Mouse (Mus musculus): ENCODE measurements around the gene Pde11a. TPM values are rescaled to one million over a fixed set of nuclear protein-coding genes. Genes with fewer than 3 reads are reported as not detected.

Pde11a gene
- polyA plus RNA-seq, 1 experiment from 2014 or later = 0.89 TPM

GRCm38 (mm10) chr2:76070432-76071306 is 267.9 kb downstream of the Pde11a start:
- Histone ChIP-seq H3K4me2 (ENCODE audit: low read length) (peak overlapping the region; percentile 45), H3K9ac (ENCODE audit: low read depth, low read length) (0 out of 2 replicates have a peak overlapping the region, but pooled peaks have one; percentile 24), H3K4me3 (replicated peaks; ENCODE audit: low read depth, low read length) (peak overlapping the region; percentile 13), H3K27ac (peak overlapping the region; percentile 54; the same call in 1 of the 2 replicates), H3K27me3 (ENCODE audit: insufficient read depth, low read length) (no peaks in the 10 kb centered on the region), H3K36me3 (ENCODE audit: insufficient read depth, low read length) (no peaks in the 10 kb centered on the region), H3K9me3 (replicated peaks; ENCODE audit: low read length) (no peaks in the 10 kb centered on the region), H3K4me1 (replicated peaks; ENCODE audit: insufficient read depth, low read length) (peaks cover 12% of the 10 kb centered on the region; the same call in 1 of the 2 replicates)
- peak; percentile 88 for ATAC-seq (replicated peaks; ENCODE audit: low FRiP score, low read depth)
- peak; percentile 70 for TF ChIP-seq CTCF (IDR thresholded peaks at IDR 0.05; ENCODE audit: low read depth)
- DNase-seq (ENCODE audit: low spot score) = peak; percentile 95
- under 1% methylated on average over 18 of the region's 19 CpGs for WGBS

- H3K4me3 ChIP-seq (replicated peaks; ENCODE audit: low read depth, low read length) = 0 out of 2 replicates have a peak overlapping the region, but pooled peaks have one; percentile 3
- H3K4me2 ChIP-seq (ENCODE audit: low read length) = peak overlapping the region; percentile 45
- DNase-seq (ENCODE audit: low spot score) (peak; percentile 59), ATAC-seq (replicated peaks; ENCODE audit: low FRiP score, low read depth) (no peak)
- H3K9me3 ChIP-seq (replicated peaks; ENCODE audit: low read length) = no peaks in the 10 kb centered on the region
- no peak overlapping the region for H3K27ac ChIP-seq
- no peaks in the 10 kb centered on the region for H3K36me3 ChIP-seq (ENCODE audit: insufficient read depth, low read length)
- 11% methylated on average over 13 of the region's 13 CpGs for WGBS
- TF ChIP-seq CTCF (IDR thresholded peaks at IDR 0.05; ENCODE audit: low read depth) = no peak
- H3K27me3 ChIP-seq (ENCODE audit: insufficient read depth, low read length) = no peaks in the 10 kb centered on the region
- H3K9ac ChIP-seq (ENCODE audit: low read depth, low read length) = 0 out of 2 replicates have a peak overlapping the region, but pooled peaks have one; percentile 9
- H3K4me1 ChIP-seq (replicated peaks; ENCODE audit: insufficient read depth, low read length) = peaks cover 12% of the 10 kb centered on the region; the same call in 1 of the 2 replicates
Observed at GRCm38 (mm10) chr2:76069238-76069637, 269.3 kb downstream of the Pde11a start.

GRCm38 (mm10) chr2:76068155-76068554 is 270.4 kb downstream of the Pde11a start:
- H3K4me3 ChIP-seq (replicated peaks; ENCODE audit: low read depth, low read length) = no peak overlapping the region
- WGBS = 29% methylated on average over 10 of the region's 10 CpGs
- TF ChIP-seq CTCF (IDR thresholded peaks at IDR 0.05; ENCODE audit: low read depth) = no peak
- peaks cover 10% of the 10 kb centered on the region; the same call in 1 of the 2 replicates for H3K4me1 ChIP-seq (replicated peaks; ENCODE audit: insufficient read depth, low read length)
- H3K9me3 ChIP-seq (replicated peaks; ENCODE audit: low read length) = no peaks in the 10 kb centered on the region
- peak; percentile 50 for DNase-seq (ENCODE audit: low spot score)
- H3K27ac ChIP-seq = no peak overlapping the region
- no peak for ATAC-seq (replicated peaks; ENCODE audit: low FRiP score, low read depth)
- no peaks in the 10 kb centered on the region for H3K36me3 ChIP-seq (ENCODE audit: insufficient read depth, low read length)
- no peak overlapping the region for H3K9ac ChIP-seq (ENCODE audit: low read depth, low read length)
- H3K4me2 ChIP-seq (ENCODE audit: low read length) = peak overlapping the region; percentile 45; the same call in 1 of the 2 replicates
- H3K27me3 ChIP-seq (ENCODE audit: insufficient read depth, low read length) = no peaks in the 10 kb centered on the region

- Histone ChIP-seq H3K27ac (no peak overlapping the region), H3K27me3 (ENCODE audit: insufficient read depth, low read length) (no peaks in the 10 kb centered on the region), H3K4me1 (replicated peaks; ENCODE audit: insufficient read depth, low read length) (peaks cover 8% of the 10 kb centered on the region; the same call in 1 of the 2 replicates), H3K4me2 (ENCODE audit: low read length) (no peak overlapping the region), H3K9ac (ENCODE audit: low read depth, low read length) (no peak overlapping the region), H3K4me3 (replicated peaks; ENCODE audit: low read depth, low read length) (no peak overlapping the region), H3K36me3 (ENCODE audit: insufficient read depth, low read length) (no peaks in the 10 kb centered on the region), H3K9me3 (replicated peaks; ENCODE audit: low read length) (no peaks in the 10 kb centered on the region)
- TF ChIP-seq CTCF (IDR thresholded peaks at IDR 0.05; ENCODE audit: low read depth) = peak; percentile 72
- 57% methylated on average over 4 of the region's 4 CpGs for WGBS
- DNase-seq (ENCODE audit: low spot score) (no peak), ATAC-seq (replicated peaks; ENCODE audit: low FRiP score, low read depth) (no peak)
Observed at GRCm38 (mm10) chr2:76067144-76067543, 271.4 kb downstream of the Pde11a start.

GRCm38 (mm10) chr2:76065292-76065691 is 273.3 kb downstream of the Pde11a start:
- TF ChIP-seq CTCF (IDR thresholded peaks at IDR 0.05; ENCODE audit: low read depth) = no peak
- Histone ChIP-seq H3K9me3 (replicated peaks; ENCODE audit: low read length) (no peaks in the 10 kb centered on the region), H3K4me2 (ENCODE audit: low read length) (no peak overlapping the region), H3K36me3 (ENCODE audit: insufficient read depth, low read length) (no peaks in the 10 kb centered on the region), H3K9ac (ENCODE audit: low read depth, low read length) (no peak overlapping the region), H3K4me1 (replicated peaks; ENCODE audit: insufficient read depth, low read length) (peaks cover 8% of the 10 kb centered on the region; the same call in 1 of the 2 replicates), H3K4me3 (replicated peaks; ENCODE audit: low read depth, low read length) (no peak overlapping the region), H3K27me3 (ENCODE audit: insufficient read depth, low read length) (no peaks in the 10 kb centered on the region), H3K27ac (no peak overlapping the region)
- 64% methylated on average over 7 of the region's 7 CpGs for WGBS
- ATAC-seq (replicated peaks; ENCODE audit: low FRiP score, low read depth) = no peak
- no peak for DNase-seq (ENCODE audit: low spot score)

- H3K27ac ChIP-seq = no peak overlapping the region
- no peaks in the 10 kb centered on the region for H3K27me3 ChIP-seq (ENCODE audit: insufficient read depth, low read length)
- ATAC-seq (replicated peaks; ENCODE audit: low FRiP score, low read depth) (no peak), DNase-seq (ENCODE audit: low spot score) (peak; percentile 49)
- H3K4me1 ChIP-seq (replicated peaks; ENCODE audit: insufficient read depth, low read length) = peaks cover 4% of the 10 kb centered on the region; the same call in 1 of the 2 replicates
- no peak overlapping the region for H3K9ac ChIP-seq (ENCODE audit: low read depth, low read length)
- H3K9me3 ChIP-seq (replicated peaks; ENCODE audit: low read length) = no peaks in the 10 kb centered on the region
- H3K36me3 ChIP-seq (ENCODE audit: insufficient read depth, low read length) = no peaks in the 10 kb centered on the region
- peak; percentile 59 for TF ChIP-seq CTCF (IDR thresholded peaks at IDR 0.05; ENCODE audit: low read depth)
- no peak overlapping the region for H3K4me2 ChIP-seq (ENCODE audit: low read length)
- H3K4me3 ChIP-seq (replicated peaks; ENCODE audit: low read depth, low read length) = no peak overlapping the region
- WGBS = 86% methylated on average over 5 of the region's 5 CpGs
Observed at GRCm38 (mm10) chr2:76064078-76064477, 274.5 kb downstream of the Pde11a start.
